Mouse (Mus musculus) erythroblast, embryonic 14.5 days (primary cell): ENCODE results near the gene Tifa. TPM values are rescaled to one million over a fixed set of nuclear protein-coding genes. Genes with fewer than 3 reads are reported as not detected.

Experiments used
- H3K27me3 ChIP-seq: 2 replicates; pipeline ENCODE4 v1.6.1; 2012; ENCODE audit warnings: inconsistent platforms; ENCODE audit not compliant: control insufficient read depth
- H3K36me3 ChIP-seq: 2 replicates; pipeline ENCODE4 v1.6.1; 2012; ENCODE audit warnings: mild to moderate bottlenecking, inconsistent platforms; ENCODE audit not compliant: control insufficient read depth
- H3K4me1 ChIP-seq: 2 replicates; pipeline ENCODE4 v1.6.1; 2012; ENCODE audit warnings: inconsistent platforms; ENCODE audit not compliant: control insufficient read depth
- H3K4me3 ChIP-seq: replicated peaks from 2 replicates; pipeline ENCODE3; 2012; ENCODE audit warnings: moderate library complexity, mild to moderate bottlenecking, inconsistent platforms
- H3K9me3 ChIP-seq: 2 replicates; pipeline ENCODE4 v1.6.1; 2012; ENCODE audit warnings: low read length, inconsistent platforms, mixed read lengths; ENCODE audit not compliant: control insufficient read depth
- GATA1 ChIP-seq: IDR thresholded peaks from 2 replicates; pipeline ENCODE4 v1.6.1; 2012; ENCODE audit warnings: low read length, inconsistent platforms, mixed read lengths
- TAL1 ChIP-seq: IDR thresholded peaks from 3 replicates; pipeline ENCODE4 v1.6.1; 2012; ENCODE audit warnings: low read length, inconsistent platforms, mixed read lengths
- polyA plus RNA-seq: library from polyadenylated mRNA; stranded (reverse); fragments of >175 nt; gene quantifications from 2 replicates; pipeline ENCODE4 v1.2.3, GENCODE M21; 2012

Gene Tifa
- polyA plus RNA-seq, 1 experiment: 7.4 TPM

DNA sequence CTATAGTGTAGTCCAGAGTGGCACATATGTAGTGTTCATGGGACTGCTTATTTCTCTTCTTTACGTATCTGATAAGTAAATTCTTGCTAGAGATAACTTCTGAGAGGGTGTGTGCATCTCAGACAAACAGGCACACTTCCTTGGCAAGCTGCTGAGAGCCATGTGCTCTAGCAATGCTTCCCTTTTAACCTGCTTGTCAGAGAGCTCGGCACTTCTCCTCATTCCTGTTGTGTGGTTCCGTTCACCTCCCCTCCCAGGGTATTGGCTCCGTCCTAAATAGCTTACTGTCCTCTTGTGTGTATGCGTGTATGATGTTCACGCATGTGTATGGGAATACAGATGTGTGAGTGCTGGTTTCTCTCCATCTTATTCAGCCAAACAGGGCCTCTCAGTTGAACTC is 33.1 kb upstream of the Tifa start:
- no peak overlapping the region for H3K4me3 ChIP-seq
- TF ChIP-seq GATA1 (no peak), TAL1 (no peak)
- no peaks in the 10 kb centered on the region for H3K9me3 ChIP-seq
- no peaks in the 10 kb centered on the region for H3K36me3 ChIP-seq
- H3K4me1 ChIP-seq: peaks cover 13% of the 10 kb centered on the region
- peaks cover 5% of the 10 kb centered on the region for H3K27me3 ChIP-seq

DNA sequence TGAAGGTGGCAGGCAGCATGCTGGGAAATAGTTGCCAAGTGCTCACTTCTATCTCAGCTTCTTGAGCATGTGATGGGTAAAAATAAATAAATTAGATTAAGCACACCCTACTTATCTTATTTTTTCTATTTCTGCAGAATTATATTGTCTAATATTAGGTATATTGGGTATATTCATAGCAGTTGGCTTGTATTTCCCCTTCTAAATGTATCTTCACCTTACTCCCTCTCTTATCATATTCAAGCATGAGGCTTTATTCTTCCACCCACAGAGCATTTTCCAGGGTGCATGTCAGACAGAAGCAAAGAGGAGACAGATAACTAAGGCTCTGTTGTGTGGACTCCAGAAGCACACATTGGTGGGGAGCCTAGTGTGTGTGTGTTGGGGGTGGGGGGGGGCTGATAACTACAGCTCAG is 31.7 kb upstream of the Tifa start:
- Histone ChIP-seq H3K9me3 (no peaks in the 10 kb centered on the region), H3K36me3 (no peaks in the 10 kb centered on the region), H3K4me3 (no peak overlapping the region), H3K4me1 (peaks cover 13% of the 10 kb centered on the region), H3K27me3 (no peaks in the 10 kb centered on the region)
- TF ChIP-seq TAL1 (no peak), GATA1 (no peak)

DNA sequence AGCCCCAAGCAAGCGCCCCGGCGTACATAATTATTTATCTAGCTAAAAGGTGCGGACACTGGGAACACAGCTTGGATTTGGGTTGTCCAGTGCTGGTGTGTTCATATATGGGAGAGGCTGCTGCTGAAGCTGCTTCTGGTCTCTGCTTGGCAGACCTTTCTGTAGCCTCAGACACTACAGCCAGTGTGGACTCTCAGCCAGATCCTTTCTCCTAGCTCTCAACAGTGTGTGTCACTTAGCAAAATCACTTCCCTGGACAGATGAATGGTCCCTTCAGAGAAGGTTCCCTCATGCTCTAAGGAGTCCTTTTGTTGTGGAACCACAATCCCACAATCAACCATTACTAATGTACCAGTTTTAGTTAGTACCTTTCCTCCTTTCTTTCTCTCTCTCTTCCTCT is 30.8 kb upstream of the Tifa start:
- TF ChIP-seq GATA1: no peak
- no peak for TF ChIP-seq TAL1
- Histone ChIP-seq H3K36me3 (no peaks in the 10 kb centered on the region), H3K27me3 (no peaks in the 10 kb centered on the region), H3K4me3 (no peak overlapping the region), H3K4me1 (peaks cover 13% of the 10 kb centered on the region), H3K9me3 (no peaks in the 10 kb centered on the region)

DNA sequence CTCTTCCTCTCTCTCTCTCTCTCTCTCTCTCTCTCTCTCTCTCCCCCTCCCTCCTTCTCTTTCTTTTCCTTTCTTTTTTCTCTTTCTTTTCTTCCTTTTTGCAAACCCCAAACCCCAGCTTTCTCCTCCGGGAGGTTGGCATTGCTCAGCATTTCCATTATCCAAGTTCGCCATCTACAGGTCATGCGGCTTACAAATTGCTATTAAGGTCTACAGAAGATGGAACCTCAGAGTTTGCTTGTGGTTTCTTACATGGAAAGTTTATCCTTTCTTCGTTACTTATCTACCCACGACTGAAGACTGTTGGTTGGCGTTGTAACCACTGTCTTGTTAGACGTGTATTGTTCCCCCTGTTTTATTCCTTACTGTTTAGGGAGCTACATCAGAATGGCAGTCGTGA is 30.4 kb upstream of the Tifa start:
- Histone ChIP-seq H3K4me3 (no peak overlapping the region), H3K27me3 (no peaks in the 10 kb centered on the region), H3K4me1 (peaks cover 13% of the 10 kb centered on the region), H3K9me3 (no peaks in the 10 kb centered on the region), H3K36me3 (no peaks in the 10 kb centered on the region)
- TF ChIP-seq TAL1 (no peak), GATA1 (no peak)

DNA sequence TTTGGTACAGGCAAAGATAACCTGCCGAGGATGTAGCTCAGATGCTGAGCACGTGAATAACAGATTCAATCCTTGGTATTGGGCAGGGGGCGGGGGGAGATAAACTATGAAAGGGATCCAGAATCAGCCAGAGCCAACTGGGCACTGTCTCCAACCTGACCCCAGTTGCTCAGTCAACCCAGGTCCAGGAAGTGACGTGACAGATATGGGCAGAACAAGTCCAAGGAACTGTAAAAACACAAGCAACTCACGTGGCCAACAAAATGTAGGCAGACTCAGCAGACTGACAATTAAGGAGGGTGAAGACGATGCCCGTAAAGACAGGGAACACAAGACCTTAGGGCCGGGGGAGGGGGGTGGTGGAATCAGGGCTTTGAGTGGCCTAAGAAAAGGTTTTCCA is 27.2 kb upstream of the Tifa start:
- H3K9me3 ChIP-seq: no peaks in the 10 kb centered on the region
- H3K27me3 ChIP-seq: no peaks in the 10 kb centered on the region
- no peaks in the 10 kb centered on the region for H3K36me3 ChIP-seq
- H3K4me3 ChIP-seq: no peak overlapping the region
- H3K4me1 ChIP-seq: peaks cover 13% of the 10 kb centered on the region
- TF ChIP-seq GATA1: no peak
- no peak for TF ChIP-seq TAL1

DNA sequence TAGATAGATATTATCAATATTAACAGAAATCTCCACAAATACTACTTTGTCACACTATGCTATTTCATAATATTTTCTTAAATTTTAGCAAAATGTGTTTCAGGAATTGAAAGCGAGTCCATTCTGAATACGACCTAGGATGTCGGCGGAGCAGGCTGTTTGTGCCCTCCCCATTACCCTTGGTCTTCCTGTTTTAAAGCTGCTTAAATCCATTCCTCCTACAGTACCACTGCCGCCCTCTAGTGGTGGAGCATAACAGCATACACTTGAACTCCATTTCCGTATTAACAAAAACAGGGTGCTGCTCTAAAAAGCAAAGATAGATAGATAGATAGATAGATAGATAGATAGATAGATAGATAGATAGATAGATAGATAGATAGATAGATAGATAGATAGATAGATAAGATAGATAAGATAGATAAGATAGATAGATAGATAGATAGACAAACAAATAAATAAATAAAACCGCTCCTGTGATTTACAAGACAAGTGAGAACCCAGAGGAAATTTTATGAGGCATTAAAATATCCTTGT is 26.5 kb upstream of the Tifa start:
- Histone ChIP-seq H3K4me1 (peaks cover 7% of the 10 kb centered on the region), H3K9me3 (no peaks in the 10 kb centered on the region), H3K27me3 (no peaks in the 10 kb centered on the region), H3K4me3 (no peak overlapping the region), H3K36me3 (no peaks in the 10 kb centered on the region)
- TF ChIP-seq TAL1 (no peak), GATA1 (no peak)

DNA sequence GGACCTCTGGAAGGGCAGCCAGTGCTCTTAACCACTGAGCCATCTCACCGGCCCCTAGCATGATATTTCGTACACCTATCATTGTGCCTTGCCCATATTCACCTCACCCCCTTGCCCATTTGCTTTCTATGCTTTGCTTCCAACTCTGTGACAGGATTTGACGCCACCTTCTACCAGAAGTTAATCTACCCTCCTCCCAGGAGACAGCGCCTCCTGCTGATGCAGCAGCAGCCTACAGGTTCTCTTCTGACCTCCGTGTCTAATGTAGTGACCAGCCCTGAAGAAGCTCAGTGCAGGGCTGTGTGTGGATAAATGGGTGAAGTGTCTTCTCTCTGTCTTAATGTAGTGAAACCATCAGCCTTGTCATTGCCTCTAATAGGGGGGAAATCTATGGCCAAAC is 25.1 kb upstream of the Tifa start:
- H3K9me3 ChIP-seq: no peaks in the 10 kb centered on the region
- no peak for TF ChIP-seq GATA1
- TF ChIP-seq TAL1: no peak
- no peak overlapping the region for H3K4me3 ChIP-seq
- no peaks in the 10 kb centered on the region for H3K4me1 ChIP-seq
- no peaks in the 10 kb centered on the region for H3K27me3 ChIP-seq
- no peaks in the 10 kb centered on the region for H3K36me3 ChIP-seq

DNA sequence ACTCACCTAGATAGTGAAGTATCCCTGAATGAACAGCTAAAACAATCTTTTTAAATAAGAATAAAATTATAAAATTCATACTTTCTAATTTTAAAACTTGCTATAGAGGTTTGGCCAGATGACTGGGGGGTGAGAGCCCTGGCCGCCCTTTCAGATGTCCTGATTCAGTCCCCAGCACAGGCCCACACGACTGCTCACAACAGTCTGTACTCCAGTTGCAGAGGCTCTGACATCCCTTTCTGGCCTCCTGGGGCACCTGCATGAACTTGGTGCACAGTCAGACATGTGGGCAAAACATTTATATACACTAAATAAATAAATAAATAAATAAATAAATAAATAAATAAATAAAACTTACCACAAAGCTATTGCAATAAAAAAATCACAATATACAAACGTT is 23.6 kb upstream of the Tifa start:
- no peak overlapping the region for H3K4me3 ChIP-seq
- H3K27me3 ChIP-seq: no peaks in the 10 kb centered on the region
- no peaks in the 10 kb centered on the region for H3K4me1 ChIP-seq
- no peaks in the 10 kb centered on the region for H3K9me3 ChIP-seq
- no peaks in the 10 kb centered on the region for H3K36me3 ChIP-seq
- TF ChIP-seq GATA1: no peak
- TF ChIP-seq TAL1: no peak

DNA sequence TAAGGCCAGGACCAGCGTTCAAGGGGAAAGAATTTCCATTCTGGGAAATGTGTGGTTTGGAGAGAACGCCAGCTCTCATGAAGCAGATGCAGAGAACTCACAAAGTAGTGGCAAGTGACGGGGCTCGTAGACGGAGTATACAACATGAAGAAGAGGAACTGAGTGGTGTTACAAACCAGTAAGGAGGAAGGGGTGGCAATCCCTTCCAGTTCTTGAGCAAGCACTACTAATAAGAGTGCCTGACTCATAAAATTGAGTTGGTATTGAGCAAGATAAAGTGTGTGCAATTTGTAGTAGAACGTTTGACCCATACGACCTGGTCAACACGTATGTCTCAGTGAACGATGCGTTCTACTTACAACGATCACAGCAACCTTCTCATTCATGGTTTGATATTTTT is 20.5 kb upstream of the Tifa start:
- no peak for TF ChIP-seq TAL1
- TF ChIP-seq GATA1: no peak
- Histone ChIP-seq H3K27me3 (no peaks in the 10 kb centered on the region), H3K4me1 (no peaks in the 10 kb centered on the region), H3K36me3 (no peaks in the 10 kb centered on the region), H3K4me3 (no peak overlapping the region), H3K9me3 (no peaks in the 10 kb centered on the region)

DNA sequence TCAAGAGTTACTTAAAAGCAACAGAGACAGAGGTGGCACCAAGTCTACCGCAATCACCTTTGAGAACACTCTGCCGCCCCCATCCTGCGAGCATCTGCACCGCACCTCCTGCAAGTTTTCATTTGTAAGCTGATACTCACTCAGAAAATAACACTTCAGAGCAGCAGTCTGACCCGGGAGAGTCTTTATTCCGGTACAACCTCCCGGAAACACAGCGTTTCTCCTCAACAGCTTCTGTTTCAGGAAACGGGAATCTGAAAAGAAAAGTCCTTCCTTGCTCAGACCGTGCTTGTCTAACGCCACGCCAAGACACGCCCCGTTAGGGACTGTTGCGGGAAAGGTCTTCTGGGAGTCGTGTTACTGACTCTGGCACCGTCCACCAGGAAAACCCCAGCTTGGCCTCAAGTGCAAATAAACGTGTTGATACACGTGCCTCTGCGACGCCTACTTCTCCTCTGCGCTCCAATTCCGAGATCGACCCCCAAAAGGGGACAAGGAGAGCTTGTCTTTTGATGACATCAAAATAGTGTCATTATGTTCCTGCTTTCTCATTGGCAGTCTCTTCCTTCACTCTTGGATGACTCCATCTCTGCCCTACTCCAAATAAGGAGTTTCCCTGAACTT is 9.5 kb upstream of the Tifa start, which contains the start of gene Alpk1:
Alpk1 (minus strand) TSS at position 507 of the 624 bp plus-strand sequence.
- TF ChIP-seq TAL1 (no peak), GATA1 (no peak)
- H3K4me1 ChIP-seq: peaks cover 8% of the 10 kb centered on the region
- H3K9me3 ChIP-seq: peaks cover 6% of the 10 kb centered on the region
- H3K4me3 ChIP-seq: peak within 1 kb of the TSS; percentile 69
- H3K27me3 ChIP-seq: no peaks in the 10 kb centered on the region; the same call in 1 of the 2 replicates
- no peaks in the 10 kb centered on the region for H3K36me3 ChIP-seq
